Mouse (Mus musculus) small intestine, adult 2 months (tissue): Measurements from ENCODE around the gene Tas2r138.

Experiments used
- CTCF ChIP-seq: fragments of 200-500 bp; IDR thresholded peaks from 2 replicates; pipeline ENCODE4 v1.5.1; 2012; ENCODE audit warnings: low read depth, mild to moderate bottlenecking, control low read depth, inconsistent platforms, low read length, moderate library complexity, mixed read lengths; ENCODE audit not compliant: insufficient replicate concordance, insufficient read length; ENCODE audit errors: extremely low read depth
- POLR2A ChIP-seq: fragments of 200-500 bp; IDR thresholded peaks from 2 replicates; pipeline ENCODE4 v1.6.1; 2012; ENCODE audit warnings: low read depth, mild to moderate bottlenecking, control low read depth, inconsistent platforms, low read length, moderate library complexity

DNA sequence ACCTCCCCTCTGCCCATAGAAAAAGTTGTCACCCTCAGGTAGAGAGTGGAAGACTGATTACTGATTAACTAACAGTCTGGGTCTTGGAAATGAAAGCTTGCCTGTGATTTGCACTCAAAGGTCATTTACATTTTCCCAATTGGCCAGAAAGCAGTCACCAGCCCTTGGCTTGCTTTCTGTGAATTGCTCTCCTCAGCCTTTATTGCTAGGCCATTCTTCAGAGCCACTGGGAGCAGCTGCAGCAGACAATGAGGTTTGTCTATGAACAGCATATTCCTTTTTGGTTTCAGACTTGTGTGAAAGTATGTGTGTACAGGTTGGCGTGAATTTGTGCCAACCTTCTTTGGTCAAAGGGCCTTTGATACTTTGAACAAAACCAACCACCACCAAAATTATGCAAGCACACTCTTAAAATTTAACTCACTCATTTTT is 21.5 kb upstream of the Tas2r138 start:
- no peak for TF ChIP-seq POLR2A
- TF ChIP-seq CTCF: no peak
